Mouse (Mus musculus) spleen, postnatal 14 days (tissue): ENCODE measurements around the gene Ushbp1.

Source experiments
- DNase-seq, 2 experiments: peaks; one replicate each; pipeline ENCODE4 v3.0.0; 2021 to 2022; ENCODE audit warnings: low spot score in 2 of 2

The Ushbp1 gene

DNA sequence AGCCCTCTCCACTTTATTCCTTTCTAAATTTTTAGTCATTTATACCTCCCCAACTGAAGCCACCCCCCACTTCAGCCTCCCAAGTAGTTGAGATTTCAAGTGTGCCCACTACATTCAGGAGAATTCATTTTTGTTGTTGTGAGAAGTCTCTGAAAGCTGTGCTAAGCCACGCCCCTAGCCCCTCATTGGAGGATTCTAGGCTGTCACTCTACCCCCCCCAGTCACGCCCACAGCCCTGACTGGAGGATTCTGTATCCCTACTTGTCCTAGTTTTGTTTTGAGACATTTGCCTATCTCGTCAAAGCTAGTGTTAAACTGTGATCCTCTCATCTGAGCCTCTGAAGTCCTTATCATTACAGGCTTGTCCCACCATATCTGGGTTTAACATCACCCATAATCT, 2.7 kb downstream of the Ushbp1 start:
- no peak for DNase-seq

GRCm38 (mm10) chr8:71392391-71392790, 3.2 kb downstream of the Ushbp1 start:
- DNase-seq = no peak

DNA sequence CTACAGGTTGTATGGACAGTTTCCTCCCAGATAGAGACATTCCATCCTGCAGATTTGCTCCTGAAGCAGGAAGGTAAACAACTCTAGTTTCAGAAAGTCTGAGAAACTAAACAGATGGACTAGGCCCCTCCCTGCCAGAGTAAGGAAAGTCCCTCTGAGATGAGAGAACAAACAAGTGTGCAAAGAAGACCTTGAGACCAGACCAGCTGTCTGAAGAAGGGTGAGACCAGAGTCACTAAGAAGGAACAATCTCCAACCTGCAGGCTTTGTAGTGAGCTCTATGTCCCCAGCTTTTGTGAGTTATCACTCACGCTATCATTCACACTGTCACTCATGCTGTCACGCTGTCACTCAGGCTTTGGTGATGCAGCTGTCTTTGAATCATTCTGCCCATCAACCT, 3.9 kb downstream of the Ushbp1 start:
- DNase-seq = no peak

GRCm38 (mm10) chr8:71388267-71388666, 7.3 kb downstream of the Ushbp1 start:
- DNase-seq = no peak

- no peak for DNase-seq
Measured at GRCm38 (mm10) chr8:71385212-71385835, 10.3 kb downstream of the Ushbp1 start.

- no peak for DNase-seq
Measured at GRCm38 (mm10) chr8:71383860-71384259, 11.7 kb downstream of the Ushbp1 start.

GRCm38 (mm10) chr8:71383396-71383795, 12.2 kb downstream of the Ushbp1 start:
- DNase-seq = no peak

DNA sequence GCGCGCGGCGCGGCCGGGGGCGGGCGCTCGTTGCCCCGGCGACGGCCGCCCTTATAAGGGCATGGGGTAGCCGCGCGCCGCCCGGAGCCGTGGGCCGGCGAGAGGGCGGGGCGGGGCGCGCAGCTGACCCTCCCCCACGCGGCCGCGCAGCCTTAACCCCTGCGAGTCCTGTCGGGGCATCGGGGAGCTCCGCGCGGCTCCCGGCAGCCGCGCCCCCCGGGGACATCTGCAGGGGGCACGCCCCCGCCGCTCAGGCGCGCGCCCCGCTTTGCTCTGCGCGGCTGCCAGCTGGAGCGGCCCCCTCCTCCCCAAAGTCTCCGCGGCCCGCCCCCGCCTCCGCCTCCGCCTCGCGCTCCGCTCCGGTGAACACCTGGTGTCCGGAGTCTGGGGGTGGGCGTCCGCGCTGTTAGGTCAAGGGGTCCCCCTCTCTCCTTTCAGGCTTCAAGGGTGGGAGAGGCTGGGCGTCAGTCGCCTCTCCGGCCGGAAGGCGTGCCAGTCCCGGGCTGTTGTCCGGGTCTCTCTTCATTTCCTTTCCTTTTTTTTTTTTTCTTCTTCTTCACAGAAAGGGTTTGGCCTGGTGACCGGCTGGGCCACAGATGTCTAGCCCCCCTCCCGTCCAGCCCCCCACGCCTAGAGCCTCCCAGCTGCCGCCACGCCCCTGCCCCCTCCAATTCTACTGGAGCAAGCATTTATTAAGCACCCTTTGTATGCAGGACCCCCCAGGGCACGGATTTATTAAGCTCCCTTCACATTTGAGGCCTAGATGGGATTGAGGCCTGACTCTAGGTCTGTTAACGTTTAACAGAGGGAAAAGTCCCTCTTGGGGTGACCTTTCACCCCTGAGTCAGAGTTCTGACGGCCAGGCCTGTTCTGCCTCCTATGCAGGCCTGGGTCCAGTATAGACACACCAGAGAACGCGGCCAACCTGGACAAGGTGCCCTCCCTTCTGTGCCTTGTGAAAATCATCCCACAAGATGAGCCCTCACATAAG, 13.3 kb downstream of the Ushbp1 start:
- DNase-seq = peak; percentile 50 to 59

DNA sequence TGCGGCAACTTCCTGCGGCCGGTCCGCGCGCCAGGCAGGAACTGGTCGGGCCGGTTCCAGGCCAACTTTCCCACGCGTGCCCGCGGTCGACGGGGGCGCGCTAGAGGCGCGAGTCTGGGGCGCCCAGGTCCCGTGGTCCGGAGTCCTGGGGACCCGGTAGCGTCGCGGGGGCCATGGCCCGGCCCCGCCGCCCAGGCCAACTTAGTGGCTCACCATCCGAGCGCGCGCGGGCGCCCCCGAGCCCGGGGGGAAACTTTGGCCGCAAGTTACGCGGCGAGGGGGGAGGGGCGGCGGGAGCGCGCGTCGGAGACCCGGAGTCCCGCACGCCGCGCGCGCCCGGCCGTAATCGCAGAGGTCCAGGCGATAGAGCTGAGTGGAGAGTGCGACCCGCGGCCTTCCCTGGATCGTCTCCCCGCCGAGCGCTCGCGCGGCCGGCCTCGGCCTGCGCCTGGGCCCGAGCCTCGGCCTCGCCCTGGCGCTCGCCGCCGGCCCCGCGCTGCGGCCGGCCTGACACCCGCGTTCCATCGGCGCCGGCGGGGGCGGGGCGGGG, 14.1 kb downstream of the Ushbp1 start, which contains the start of gene Nr2f6:
TSS of gene Nr2f6 (minus strand) at position 540 of the 550 bp plus-strand sequence.
- peak in 1 of 2 experiments; percentile 25 for DNase-seq

DNA sequence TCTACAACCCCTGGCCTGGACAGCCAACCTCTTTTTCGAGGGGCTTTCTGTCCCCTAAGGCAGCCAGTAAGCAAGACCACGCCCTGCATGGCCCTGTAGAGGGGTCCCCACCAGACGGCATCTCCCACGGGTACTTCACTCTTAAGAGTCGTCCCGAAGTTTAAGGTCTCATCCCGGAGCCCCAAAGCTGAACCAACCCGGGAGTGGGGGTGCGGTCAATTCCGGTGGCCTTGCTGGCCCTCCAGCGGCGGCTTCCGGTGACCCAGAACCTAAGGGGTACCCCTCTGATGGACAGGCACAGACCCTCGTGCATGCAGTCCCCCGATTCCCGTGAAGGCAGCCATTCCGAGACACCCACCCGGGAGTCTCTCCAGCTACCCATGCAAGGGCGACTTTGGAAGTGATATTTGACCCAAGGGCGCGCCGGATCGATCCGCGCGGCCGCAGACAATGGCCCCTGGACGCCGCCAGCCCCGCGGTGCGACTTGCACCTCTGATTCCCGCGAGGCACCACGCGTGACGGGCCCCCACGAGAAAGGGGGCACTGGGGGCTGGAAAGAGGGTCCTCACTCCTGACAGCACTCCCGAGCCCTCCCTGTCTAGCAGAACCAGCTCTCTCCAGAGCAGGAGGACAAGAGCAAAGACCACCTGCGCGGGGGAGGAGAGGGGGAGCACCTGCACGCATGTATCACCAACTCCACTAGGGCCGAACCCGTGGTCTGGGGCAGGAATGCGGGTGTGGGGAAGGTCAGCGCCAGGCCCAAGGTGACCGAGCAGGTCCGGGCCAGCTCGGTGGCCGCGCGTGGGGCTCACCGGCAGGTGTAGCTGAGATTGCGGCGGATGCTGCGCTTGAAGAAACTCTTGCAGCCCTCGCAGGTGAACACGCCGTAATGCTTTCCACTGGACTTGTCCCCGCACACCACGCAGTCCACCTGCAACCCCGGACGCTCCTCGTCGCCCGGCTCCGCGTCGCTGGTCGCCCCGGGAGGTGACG, 15.1 kb downstream of the Ushbp1 start:
- no peak for DNase-seq

- no peak for DNase-seq
Measured at GRCm38 (mm10) chr8:71379512-71380075, 16.0 kb downstream of the Ushbp1 start.

DNA sequence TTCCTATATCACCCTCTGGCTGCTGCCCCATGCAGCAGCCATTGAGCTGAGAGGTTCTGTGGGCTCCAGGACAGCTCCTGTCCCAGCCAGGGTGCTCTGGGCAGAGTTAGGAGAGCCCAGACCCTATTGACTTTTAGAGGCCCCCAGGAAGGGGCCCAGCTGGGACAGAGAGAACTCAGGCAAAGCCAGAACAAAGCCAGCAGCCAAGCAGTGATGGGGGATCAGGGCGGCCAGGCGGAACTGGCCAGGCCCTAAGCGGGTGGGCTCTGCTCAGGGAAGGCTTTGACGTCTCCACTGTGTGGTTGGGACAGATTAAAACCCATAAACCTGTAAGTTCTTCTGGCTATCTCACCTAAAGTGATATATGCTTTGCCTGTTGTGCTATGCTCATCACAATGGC, 16.6 kb downstream of the Ushbp1 start:
- no peak for DNase-seq

- no peak for DNase-seq
Measured at GRCm38 (mm10) chr8:71376423-71377030, 19.1 kb downstream of the Ushbp1 start.

- DNase-seq = peak in 1 of 2 experiments; percentile 30
Measured at GRCm38 (mm10) chr8:71375581-71376422, 19.8 kb downstream of the Ushbp1 start.

DNA sequence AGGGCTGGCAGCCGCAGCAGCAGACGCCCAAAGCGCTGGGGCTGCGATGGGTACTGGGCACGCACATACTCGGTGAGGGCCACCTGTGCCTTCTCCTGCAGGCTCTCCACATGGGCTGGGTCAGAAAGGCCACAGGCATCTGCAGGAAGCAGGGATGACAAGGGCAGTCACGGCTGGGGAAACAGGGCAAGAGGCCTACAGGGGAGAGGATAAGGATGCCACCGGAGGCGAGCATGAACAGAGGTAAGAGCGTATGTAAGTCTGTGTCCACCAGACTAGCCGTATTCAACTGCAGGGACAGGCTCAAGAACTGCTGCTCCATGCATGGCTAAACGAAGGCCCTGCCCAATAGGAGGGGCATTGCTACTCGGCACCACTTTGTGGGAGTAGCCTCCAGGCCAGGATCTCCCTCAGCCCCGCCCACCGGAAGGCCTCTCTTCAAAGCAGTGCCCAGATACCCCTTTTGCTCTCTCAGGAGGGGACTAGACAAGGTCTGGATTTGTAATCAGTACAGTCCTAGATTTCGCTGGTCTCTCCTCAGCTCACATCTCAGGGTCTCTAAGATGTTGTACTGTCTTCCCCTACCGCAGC, 20.9 kb downstream of the Ushbp1 start:
- no peak for DNase-seq

- no peak for DNase-seq
Measured at GRCm38 (mm10) chr8:71373000-71373399, 22.6 kb downstream of the Ushbp1 start.

GRCm38 (mm10) chr8:71372427-71372826, 23.2 kb downstream of the Ushbp1 start:
- no peak for DNase-seq

DNA sequence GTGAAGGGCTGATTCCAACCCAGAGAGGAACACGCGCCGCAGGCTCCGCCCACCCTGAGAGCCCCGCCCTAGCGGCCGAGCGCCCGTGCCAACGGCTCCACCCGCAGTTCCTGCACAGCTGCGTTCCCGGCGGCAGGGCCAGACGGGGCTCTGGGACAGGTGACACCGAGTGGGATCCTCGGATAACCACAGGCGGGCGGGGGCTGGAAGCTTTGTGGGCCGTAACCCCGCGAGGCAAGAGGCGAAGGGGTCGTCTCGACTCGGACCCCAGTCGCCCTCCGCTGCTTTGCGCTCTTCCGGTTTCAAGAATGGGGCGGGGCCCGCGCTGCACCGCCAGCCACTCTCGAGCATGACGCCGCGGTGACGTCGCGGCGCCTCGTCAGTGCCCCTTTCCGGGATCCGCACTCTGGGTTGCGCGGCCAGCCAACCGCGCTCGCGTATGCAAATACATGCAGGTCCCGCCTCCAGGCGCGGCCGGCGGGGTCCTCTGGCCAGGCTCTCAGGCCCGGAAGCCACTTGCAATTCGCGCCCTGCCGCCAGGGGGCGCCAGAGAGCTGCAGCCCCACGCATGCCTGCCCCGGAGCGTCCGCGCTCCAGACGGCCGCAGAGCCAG, 24.3 kb downstream of the Ushbp1 start, which contains the start of gene Ocel1:
TSS of gene Ocel1 (plus strand) at position 63 of the 613 bp plus-strand sequence.
- peak; percentile 93 to 97 for DNase-seq
